Mouse (Mus musculus) cerebellum, adult (tissue): ENCODE data around the gene Sptb.
A peak's percentile ranks its signal among the peaks of the same experiment; 100 is the strongest.

Source experiments
- ATAC-seq: cut with Nextera tagmentation; 2 replicates; pipeline ENCODE4 v1.9.2; 2017; ENCODE audit warnings: mild to moderate bottlenecking, moderate library complexity, mixed read lengths; ENCODE audit not compliant: insufficient number of reproducible peaks, low FRiP score, low TSS enrichment

Sptb gene

GRCm38 (mm10) chr12:76710351-76711100 is at the start of gene Sptb:
Gene Sptb (minus strand): TSS chr12:76710547.
- ATAC-seq: peak; percentile 85

GRCm38 (mm10) chr12:76752652-76753318 is 42.4 kb upstream of the Sptb start:
- ATAC-seq: no peak

GRCm38 (mm10) chr12:76750866-76751459 is 40.6 kb upstream of the Sptb start:
- no peak for ATAC-seq

GRCm38 (mm10) chr12:76727955-76728354 is 17.6 kb upstream of the Sptb start:
- ATAC-seq: no peak

GRCm38 (mm10) chr12:76722026-76722425 is 11.7 kb upstream of the Sptb start:
- no peak for ATAC-seq

GRCm38 (mm10) chr12:76720572-76720971 is 10.2 kb upstream of the Sptb start:
- no peak for ATAC-seq

- ATAC-seq: no peak
These were observed 8.0 kb upstream of the Sptb start for GRCm38 (mm10) chr12:76718384-76718783.

GRCm38 (mm10) chr12:76709795-76710350 is 474 bp downstream of the Sptb start:
- peak; percentile 80 for ATAC-seq

- ATAC-seq: peak; percentile 62
These were observed 1.2 kb downstream of the Sptb start for GRCm38 (mm10) chr12:76708956-76709794.

- ATAC-seq: no peak
These were observed 2.2 kb downstream of the Sptb start for GRCm38 (mm10) chr12:76708181-76708580.

GRCm38 (mm10) chr12:76696380-76696935 is 13.9 kb downstream of the Sptb start:
- no peak for ATAC-seq

- 0 out of 2 replicates have a peak, but pooled peaks have one; percentile 24 for ATAC-seq
These were observed 14.6 kb downstream of the Sptb start for GRCm38 (mm10) chr12:76695773-76696172.

GRCm38 (mm10) chr12:76694801-76695505 is 15.4 kb downstream of the Sptb start:
- ATAC-seq: peak; percentile 87

- ATAC-seq: no peak
These were observed 22.7 kb downstream of the Sptb start for GRCm38 (mm10) chr12:76687498-76688200.

GRCm38 (mm10) chr12:76685647-76686046 is 24.7 kb downstream of the Sptb start:
- no peak for ATAC-seq

GRCm38 (mm10) chr12:76684493-76684892 is 25.9 kb downstream of the Sptb start:
- ATAC-seq: peak; percentile 85

- ATAC-seq: no peak
These were observed 28.4 kb downstream of the Sptb start for GRCm38 (mm10) chr12:76681937-76682336.

- ATAC-seq: no peak
These were observed 33.3 kb downstream of the Sptb start for GRCm38 (mm10) chr12:76677068-76677467.

GRCm38 (mm10) chr12:76676477-76676876 is 33.9 kb downstream of the Sptb start:
- peak; percentile 58; the same call in 1 of the 2 replicates for ATAC-seq
